Mouse (Mus musculus): Measurements from ENCODE around the gene Kcne3.
A peak's percentile ranks its signal among the peaks of the same experiment; 100 is the strongest.

The Kcne3 gene

GRCm38 (mm10) chr7:100176269-100176668 is at the start of gene Kcne3:
Gene Kcne3 (plus strand): TSS chr7:100176502.
- no peak for DNase-seq (ENCODE audit: low read depth, low spot score)

GRCm38 (mm10) chr7:100126514-100126913 is 49.8 kb upstream of the Kcne3 start:
- no peak for DNase-seq (ENCODE audit: low read depth, low spot score)

GRCm38 (mm10) chr7:100128262-100129041 is 47.9 kb upstream of the Kcne3 start:
- no peak for DNase-seq (ENCODE audit: low read depth, low spot score)

GRCm38 (mm10) chr7:100130592-100130991 is 45.7 kb upstream of the Kcne3 start:
- DNase-seq (ENCODE audit: low read depth, low spot score) = no peak

DNA sequence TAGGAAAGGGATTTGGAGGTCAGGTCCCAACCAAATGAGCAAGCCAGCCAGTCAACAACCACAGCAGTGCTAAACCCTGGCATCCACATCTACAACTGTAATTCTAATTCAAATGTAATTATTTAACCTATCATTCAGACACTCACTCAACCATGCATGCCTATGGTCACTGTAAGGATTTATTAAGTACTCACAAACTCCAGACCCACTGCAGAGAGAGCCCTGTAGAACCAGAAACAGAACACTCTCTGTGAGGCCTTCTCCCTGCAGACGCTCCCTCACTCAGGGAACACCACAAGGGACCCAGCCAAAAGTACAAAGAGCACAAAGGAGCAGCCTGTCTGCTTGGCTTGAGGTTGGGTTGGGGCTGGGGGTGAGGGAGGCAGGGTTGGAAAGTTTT is 43.9 kb upstream of the Kcne3 start:
- DNase-seq (ENCODE audit: low read depth, low spot score) = no peak

- no peak for DNase-seq (ENCODE audit: low read depth, low spot score)
These were observed 39.3 kb upstream of the Kcne3 start for GRCm38 (mm10) chr7:100137038-100137437.

GRCm38 (mm10) chr7:100138075-100138474 is 38.2 kb upstream of the Kcne3 start:
- no peak for DNase-seq (ENCODE audit: low read depth, low spot score)

- no peak for DNase-seq (ENCODE audit: low read depth, low spot score)
These were observed 35.7 kb upstream of the Kcne3 start for GRCm38 (mm10) chr7:100140591-100140990.

DNA sequence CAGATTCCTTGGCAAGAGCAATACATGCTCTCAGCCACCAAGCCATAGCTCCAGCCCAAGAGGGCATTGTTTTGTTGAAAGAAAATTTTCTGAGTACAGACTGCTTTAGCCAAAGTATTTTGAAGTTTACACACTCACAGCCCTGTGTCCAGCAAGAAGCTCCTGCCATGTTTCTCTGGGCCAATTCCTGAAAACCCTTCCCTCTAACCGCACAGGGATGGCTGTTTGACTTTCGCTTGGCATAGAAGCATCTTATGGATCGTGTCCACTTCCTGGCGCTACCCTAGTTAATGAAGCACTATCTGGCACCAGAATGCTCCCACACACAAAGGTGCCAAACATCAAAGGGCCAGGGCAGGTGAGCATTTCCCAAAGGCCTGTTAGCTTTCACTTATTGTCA is 27.7 kb upstream of the Kcne3 start:
- no peak for DNase-seq (ENCODE audit: low read depth, low spot score)

GRCm38 (mm10) chr7:100150086-100150485 is 26.2 kb upstream of the Kcne3 start:
- no peak for DNase-seq (ENCODE audit: low read depth, low spot score)

DNA sequence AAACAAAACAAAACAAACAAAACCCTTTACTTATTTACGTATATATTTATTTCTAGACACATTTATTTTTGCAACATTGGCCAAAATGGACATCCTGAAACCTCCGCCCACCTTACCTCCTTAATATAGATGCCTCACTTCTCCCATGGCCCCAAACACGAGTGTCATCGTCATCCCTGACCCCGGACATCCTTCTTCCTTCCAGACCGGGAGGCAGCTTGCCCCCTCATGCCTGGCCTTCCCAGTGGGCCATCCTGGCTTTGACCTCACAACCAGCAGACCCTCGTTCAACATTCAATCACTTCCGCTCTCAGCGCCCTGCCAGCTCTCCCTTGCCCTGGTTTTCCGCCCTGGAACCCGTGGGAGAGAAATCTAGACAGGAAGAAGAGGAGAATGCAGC is 25.7 kb upstream of the Kcne3 start:
- no peak for DNase-seq (ENCODE audit: low read depth, low spot score)

DNA sequence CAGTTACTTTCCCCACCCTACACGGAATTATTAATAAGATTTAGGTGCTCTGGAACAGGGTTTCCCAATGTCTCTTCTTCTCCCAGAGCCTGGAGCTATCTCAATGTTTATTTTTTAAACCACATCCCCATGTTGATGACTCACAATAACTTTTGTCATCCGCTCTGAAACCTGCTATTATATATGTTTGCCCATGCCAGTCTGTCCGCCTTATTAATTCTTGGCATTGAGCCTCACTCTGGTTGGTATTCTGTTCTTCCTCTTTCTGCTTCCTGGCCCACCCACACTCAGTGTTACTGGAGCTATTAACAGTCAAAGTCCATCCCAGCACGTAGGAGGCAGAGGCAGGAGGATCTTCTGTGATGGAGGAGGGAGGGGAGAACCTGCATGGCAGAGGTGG is 18.6 kb upstream of the Kcne3 start:
- DNase-seq (ENCODE audit: low read depth, low spot score) = no peak

DNA sequence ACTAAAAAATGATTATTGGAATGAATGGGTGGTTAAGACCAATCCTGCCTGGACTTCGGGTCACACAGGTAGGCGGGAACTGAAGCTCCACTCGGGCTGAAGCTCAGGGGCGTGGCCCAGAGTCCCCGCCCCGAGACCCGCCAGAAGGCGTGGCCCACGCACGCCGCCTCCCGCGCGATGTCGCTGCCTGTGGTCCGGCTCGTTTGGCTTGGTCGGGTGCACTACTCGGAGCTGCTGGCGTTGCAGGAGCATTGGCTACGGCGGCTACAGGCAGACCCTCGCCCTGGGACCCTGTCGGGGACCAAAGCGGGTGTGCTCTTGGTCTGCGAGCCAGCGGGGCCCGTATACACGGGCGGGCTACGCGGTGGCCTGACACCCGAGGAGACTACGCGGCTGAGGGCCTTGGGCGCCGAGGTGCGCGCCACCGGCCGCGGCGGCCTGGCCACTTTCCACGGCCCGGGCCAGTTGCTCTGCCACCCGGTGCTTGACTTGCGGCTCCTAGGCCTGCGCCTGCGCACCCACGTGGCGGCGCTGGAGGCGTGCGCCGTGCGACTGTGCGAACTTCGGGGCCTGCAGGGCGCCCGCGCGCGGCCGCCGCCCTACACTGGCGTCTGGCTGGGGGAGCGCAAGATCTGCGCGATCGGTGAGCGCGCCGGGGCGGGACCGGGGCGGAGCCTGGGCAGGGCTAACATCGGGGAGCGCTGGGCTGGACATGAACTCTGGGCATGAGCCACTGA is 17.0 kb upstream of the Kcne3 start, which contains the start of gene Lipt2:
Gene Lipt2 (plus strand): TSS at position 173 of the 737 bp plus-strand sequence.
- peak; percentile 78 for DNase-seq (ENCODE audit: low read depth, low spot score)

- DNase-seq (ENCODE audit: low read depth, low spot score) = no peak
These were observed 16.3 kb upstream of the Kcne3 start for GRCm38 (mm10) chr7:100160006-100160405.

DNA sequence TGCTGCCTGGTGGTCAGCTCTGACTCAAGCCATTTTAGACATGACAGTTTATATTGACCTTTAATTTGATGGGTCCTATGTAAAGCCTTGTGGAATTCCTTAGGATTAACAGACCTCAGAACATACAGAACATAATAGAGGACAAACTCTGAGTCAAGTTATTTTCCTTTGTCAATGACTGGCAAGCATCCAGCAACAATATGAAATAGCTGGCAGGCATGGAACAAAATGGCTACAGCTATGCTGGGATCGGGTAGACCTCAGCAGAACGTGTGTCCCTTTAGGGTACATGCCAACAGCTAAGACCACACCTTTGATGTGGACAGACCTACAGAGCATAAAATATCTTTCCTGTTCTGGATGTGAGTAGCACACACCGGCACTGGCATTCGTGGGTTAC is 12.8 kb upstream of the Kcne3 start:
- no peak for DNase-seq (ENCODE audit: low read depth, low spot score)

GRCm38 (mm10) chr7:100168654-100169053 is 7.6 kb upstream of the Kcne3 start:
- no peak for DNase-seq (ENCODE audit: low read depth, low spot score)

- no peak for DNase-seq (ENCODE audit: low read depth, low spot score)
These were observed 5.5 kb upstream of the Kcne3 start for GRCm38 (mm10) chr7:100170756-100171155.

DNA sequence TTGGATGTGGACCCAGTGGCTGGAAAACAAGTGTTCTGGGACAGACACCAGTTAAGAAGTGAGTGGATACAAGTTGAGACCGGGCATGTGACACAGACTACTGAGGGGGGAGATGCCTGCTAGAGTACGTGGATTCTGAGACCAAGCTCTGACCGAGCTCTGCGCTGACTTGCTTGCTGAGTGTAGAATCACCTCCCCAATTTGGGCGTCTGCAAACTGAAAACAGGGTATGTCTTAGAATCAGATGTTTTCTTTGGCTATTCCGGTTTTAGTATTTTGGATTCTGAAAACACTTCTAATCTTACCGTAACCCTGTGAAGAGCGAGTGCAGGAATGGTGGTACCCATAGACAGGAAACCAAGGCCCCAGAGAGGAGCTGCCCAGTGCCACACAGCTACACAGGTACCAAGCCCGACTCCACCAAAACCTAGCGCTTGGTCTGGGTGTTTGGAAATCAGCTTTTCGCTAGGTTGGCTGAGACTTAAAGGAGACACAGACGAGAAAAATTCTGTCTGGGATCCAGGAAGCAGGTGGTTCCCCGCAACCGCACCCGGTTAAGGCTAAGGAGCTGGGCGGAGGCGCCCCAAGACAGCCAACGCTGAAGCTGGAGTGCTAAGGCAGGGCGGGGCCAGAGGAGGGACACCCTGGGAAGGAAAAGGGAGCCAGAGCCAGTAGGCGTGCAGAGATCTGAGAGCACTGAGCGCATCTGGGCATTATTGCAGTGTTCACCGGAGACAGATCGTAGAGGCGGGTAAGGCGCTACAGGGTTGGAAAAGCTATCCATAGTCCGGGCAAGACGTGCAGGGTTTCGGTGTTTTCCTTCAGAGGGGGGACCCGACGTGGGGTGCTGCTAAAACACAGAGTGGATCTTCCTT is 2.0 kb downstream of the Kcne3 start:
- DNase-seq (ENCODE audit: low read depth, low spot score) = no peak

GRCm38 (mm10) chr7:100178891-100179233 is 2.6 kb downstream of the Kcne3 start:
- DNase-seq (ENCODE audit: low read depth, low spot score) = no peak

DNA sequence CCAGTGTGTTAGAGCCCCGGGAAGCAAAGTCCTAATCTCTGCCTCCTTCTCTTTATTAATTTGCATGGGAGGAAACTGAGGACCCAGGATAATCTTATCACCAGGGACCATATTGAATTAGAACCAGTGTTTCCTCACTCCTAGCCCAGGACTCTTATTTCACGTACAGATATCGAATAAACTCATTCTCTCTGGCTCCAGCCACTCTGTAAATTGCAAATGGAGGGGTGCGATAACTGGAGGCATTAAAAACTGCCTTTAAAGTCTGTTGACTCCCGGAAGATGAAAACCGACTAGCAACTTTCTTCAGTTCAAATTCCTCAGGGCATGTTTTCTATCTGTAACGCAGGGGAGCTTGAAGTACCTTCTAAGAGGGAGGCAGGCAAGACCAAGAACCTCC is 3.1 kb downstream of the Kcne3 start:
- DNase-seq (ENCODE audit: low read depth, low spot score) = no peak

DNA sequence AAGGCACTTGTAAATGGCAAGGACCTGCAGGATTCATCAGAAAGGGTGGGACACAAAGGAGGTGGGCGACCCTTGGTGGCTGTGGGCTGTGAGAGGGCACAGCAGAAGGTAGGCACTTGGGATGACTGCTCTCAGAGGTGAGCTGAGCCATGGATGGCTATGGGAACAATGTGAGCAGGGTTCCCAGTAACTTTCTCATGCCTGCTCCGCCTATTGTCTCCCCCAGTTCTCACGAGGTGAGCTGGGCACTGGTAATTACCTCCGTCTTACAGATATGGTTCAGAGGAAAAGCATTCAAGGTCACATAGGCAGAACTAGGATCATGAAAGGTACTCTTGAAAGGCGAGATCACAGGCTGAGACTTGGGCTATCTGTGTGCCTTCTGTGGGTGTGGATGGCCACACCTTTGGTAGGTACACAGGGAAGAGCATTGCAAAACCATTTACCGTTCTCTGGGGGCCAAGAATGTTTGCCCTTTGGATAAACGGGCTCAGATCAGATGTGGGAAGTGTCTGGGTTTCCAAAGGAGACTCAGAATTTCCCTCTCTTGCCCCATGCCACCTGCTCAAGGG is 3.6 kb downstream of the Kcne3 start:
- DNase-seq (ENCODE audit: low read depth, low spot score) = no peak

GRCm38 (mm10) chr7:100181176-100181575 is 4.9 kb downstream of the Kcne3 start:
- DNase-seq (ENCODE audit: low read depth, low spot score) = no peak
